Mouse (Mus musculus) liver, embryonic 16.5 days (tissue): ENCODE measurements at regions not wholly inside any gene's neighbourhood (a gene's known extent, or its start where the extent isn't known, plus 50 kb on each side); places are given as distances from the start of the nearest gene placed in this dataset.

Source experiments
- ATAC-seq: fragments of 200-750 bp; cut with Nextera tagmentation; 2 replicates; pipeline ENCODE4 v1.8.0; 2017; ENCODE audit warnings: low read depth, mild to moderate bottlenecking, moderate number of reproducible peaks, moderate library complexity
- H3K27ac ChIP-seq: fragments of 300-500 bp; sonication (generic); 2 replicates; pipeline ENCODE4 v1.5.1; 2014; ENCODE audit warnings: mild to moderate bottlenecking, low read length
- H3K27me3 ChIP-seq: fragments of 300-500 bp; sonication (generic); 2 replicates; pipeline ENCODE4 v1.6.1; 2014; ENCODE audit warnings: low read depth, low read length, mixed read lengths; ENCODE audit not compliant: control insufficient read depth, insufficient read depth
- H3K36me3 ChIP-seq: fragments of 300-500 bp; sonication (generic); 2 replicates; pipeline ENCODE4 v1.6.1; 2014; ENCODE audit warnings: mild to moderate bottlenecking; ENCODE audit not compliant: control insufficient read depth, insufficient read depth
- H3K4me1 ChIP-seq: fragments of 300-500 bp; sonication (generic); 2 replicates; pipeline ENCODE4 v1.6.1; 2014; ENCODE audit warnings: low read depth, low read length, mixed read lengths; ENCODE audit not compliant: control insufficient read depth
- H3K4me2 ChIP-seq: fragments of 300-500 bp; sonication (generic); 2 replicates; pipeline ENCODE4 v1.6.1; 2014; ENCODE audit warnings: low read depth, low read length, mixed read lengths
- H3K4me3 ChIP-seq: fragments of 300-500 bp; sonication (generic); 2 replicates; pipeline ENCODE4 v1.5.1; 2014; ENCODE audit warnings: low read depth, mild to moderate bottlenecking, low read length
- H3K9ac ChIP-seq: fragments of 300-500 bp; sonication (generic); 2 replicates; pipeline ENCODE4 v1.6.1; 2014; ENCODE audit warnings: low read depth, low read length
- H3K9me3 ChIP-seq: fragments of 300-500 bp; sonication (generic); replicated peaks from 2 replicates; pipeline ENCODE4 v1.6.1; 2016; ENCODE audit warnings: low read length; ENCODE audit not compliant: control insufficient read depth
- WGBS: fragments of 180-500 bp; shearing (Covaris S2); extraction: QIAGEN DNeasy Blood & Tissue Kit; methylation state at CpG from one replicate; pipeline ENCODE4 v1.1.7; 2014; ENCODE audit not compliant: insufficient replicate concordance; 5-methylcytosine and 5-hydroxymethylcytosine counted together

DNA sequence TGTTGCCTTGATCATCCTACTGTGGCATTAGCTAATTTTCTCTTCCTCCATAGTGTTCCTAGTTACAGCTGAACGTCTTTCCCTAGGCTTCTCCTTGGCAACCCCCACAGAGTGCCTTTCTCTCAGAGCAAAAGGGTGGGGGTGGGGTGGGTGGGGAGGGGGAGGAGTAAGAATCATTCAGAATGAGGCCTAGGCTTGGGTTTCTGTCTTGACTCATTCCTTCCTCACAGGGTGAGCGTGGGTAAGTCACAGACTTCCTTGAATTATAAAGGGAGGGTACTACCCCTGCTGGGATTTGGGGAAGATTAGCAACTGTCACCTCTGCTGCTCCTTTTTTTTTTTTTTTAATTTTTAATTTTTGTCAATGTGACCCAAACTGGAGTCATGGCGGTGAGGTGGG is 114.5 kb downstream of the Dhx35 start:
- Histone ChIP-seq H3K27ac (no peak overlapping the region), H3K36me3 (no peaks in the 10 kb centered on the region), H3K4me3 (no peak overlapping the region), H3K4me2 (no peak overlapping the region), H3K27me3 (no peaks in the 10 kb centered on the region), H3K9ac (no peak overlapping the region), H3K9me3 (no peaks in the 10 kb centered on the region), H3K4me1 (no peaks in the 10 kb centered on the region)
- 55% methylated on average over 3 of the region's 3 CpGs for WGBS
- no peak for ATAC-seq

DNA sequence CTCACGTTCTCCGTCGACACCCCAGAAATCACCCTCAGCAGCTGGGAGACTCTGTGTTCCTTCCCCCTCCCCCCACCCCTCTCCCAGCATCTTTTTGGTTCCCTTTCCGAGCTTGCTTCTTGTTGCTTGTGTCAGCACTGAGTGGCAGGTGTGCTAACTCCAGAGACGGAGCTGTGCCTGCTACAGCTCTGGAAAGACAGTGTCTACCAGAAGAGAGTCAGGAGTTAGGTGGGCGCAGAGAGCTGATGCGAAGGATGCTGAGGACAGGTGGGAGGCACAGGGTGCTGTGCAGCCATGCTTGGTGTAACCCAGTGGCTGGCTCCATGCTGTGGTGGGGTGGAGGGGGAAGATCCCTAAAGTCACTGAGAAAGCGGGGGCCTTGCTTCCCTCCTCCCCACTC is 115.7 kb downstream of the Dhx35 start:
- WGBS = 49% methylated on average over 8 of the region's 8 CpGs
- Histone ChIP-seq H3K4me1 (no peaks in the 10 kb centered on the region), H3K9ac (no peak overlapping the region), H3K36me3 (no peaks in the 10 kb centered on the region), H3K4me2 (no peak overlapping the region), H3K4me3 (no peak overlapping the region), H3K27me3 (no peaks in the 10 kb centered on the region), H3K9me3 (no peaks in the 10 kb centered on the region), H3K27ac (no peak overlapping the region)
- no peak for ATAC-seq

DNA sequence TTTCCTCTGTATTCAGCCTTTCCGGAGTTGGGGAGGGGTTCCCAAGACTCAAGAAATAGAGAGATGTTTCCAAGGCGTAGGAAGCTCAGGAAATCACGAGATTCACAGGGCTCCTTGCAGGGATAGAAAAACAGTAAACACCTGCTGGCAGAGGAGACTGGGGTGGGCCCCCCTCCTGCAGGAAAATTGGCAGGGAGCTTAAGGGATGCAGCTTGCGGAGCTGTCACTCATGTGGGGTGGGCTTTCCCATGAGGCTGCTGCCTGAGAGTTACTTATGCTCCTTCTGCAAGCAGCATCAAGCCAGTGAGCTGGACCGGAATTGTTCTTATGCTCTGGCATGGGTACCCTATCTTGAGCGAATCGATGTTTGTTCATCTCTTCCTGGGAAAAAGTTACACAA is 116.6 kb downstream of the Dhx35 start:
- no peak overlapping the region for H3K4me3 ChIP-seq
- ATAC-seq = no peak
- no peaks in the 10 kb centered on the region for H3K4me1 ChIP-seq
- no peak overlapping the region for H3K9ac ChIP-seq
- H3K27me3 ChIP-seq = no peaks in the 10 kb centered on the region
- H3K9me3 ChIP-seq = no peaks in the 10 kb centered on the region
- H3K4me2 ChIP-seq = no peak overlapping the region
- H3K36me3 ChIP-seq = no peaks in the 10 kb centered on the region
- 35% methylated on average over 7 of the region's 7 CpGs for WGBS
- no peak overlapping the region for H3K27ac ChIP-seq

DNA sequence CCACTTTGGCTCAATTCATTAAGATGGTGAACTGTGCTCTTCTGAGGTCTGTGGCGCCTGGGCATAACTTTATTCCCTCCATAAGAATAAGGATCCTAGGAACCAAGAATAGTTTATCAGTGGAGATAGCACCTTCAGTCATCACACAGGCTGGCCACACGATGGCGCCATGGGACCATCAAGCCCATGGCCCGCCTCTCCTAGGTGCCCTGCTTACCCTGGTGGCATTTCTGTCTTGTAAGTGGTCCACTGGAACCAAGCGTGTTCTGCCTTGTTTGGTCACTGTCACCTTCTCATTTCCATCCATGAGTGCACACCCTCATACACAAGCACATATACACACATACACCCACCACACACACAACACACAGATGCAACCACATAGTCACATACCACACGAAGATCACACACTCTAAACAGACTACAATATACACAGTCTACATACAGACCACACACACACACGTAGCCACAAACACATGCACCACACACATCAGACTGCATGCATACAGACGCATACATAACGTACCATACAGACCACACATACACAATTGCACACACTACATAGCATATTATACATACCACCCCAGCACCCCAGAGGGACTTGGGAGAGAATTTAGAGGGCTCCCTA is 118.1 kb downstream of the Dhx35 start:
- Histone ChIP-seq H3K4me3 (no peak overlapping the region), H3K9ac (no peak overlapping the region), H3K36me3 (no peaks in the 10 kb centered on the region), H3K9me3 (no peaks in the 10 kb centered on the region), H3K4me1 (no peaks in the 10 kb centered on the region), H3K27ac (no peak overlapping the region), H3K4me2 (no peak overlapping the region), H3K27me3 (no peaks in the 10 kb centered on the region)
- 31% methylated on average over 9 of the region's 9 CpGs for WGBS
- ATAC-seq = no peak

DNA sequence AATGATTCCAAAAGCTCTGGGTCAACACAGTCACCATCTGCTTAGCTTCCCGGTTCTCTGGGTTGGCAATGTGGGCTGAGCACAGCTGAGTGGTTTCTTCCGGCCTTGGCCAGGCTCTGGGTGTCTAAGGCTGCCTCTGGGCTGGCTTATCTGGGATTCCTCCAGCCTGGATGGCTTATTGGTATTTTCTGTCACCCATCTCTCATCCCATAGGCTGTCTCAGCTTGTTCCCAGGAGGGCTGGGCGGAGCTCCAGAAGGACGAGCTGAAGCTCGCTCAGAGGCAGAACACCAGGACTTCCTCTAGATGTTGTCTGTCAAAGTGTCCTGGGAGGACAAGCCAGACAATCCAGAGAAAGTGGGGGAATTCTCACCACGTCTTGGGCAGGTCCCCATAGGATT is 122.8 kb downstream of the Dhx35 start:
- no peaks in the 10 kb centered on the region for H3K4me1 ChIP-seq
- no peaks in the 10 kb centered on the region for H3K36me3 ChIP-seq
- no peaks in the 10 kb centered on the region for H3K27me3 ChIP-seq
- H3K9ac ChIP-seq = no peak overlapping the region
- no peak for ATAC-seq
- H3K9me3 ChIP-seq = no peaks in the 10 kb centered on the region
- H3K4me2 ChIP-seq = no peak overlapping the region
- no peak overlapping the region for H3K4me3 ChIP-seq
- 49% methylated on average over 6 of the region's 6 CpGs for WGBS
- no peak overlapping the region for H3K27ac ChIP-seq

DNA sequence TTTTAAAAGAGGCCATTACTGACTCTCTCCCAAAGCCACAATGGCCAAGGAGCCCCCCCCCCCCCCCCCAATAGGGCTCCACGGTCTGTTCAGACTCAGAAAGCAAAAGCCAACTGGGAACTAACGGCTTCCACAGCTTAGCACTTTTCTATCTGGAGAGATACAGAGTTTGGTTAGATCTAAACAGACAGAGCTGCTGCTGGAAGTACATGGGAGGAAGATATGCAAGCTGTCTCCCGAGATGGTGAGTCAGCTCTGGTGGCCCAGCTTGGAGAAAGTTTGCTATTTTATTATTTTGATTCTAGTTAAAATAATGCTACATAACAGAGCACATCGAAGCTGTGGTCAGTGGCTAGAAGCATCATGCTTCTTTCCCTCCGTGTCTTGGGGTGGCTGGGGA is 123.7 kb downstream of the Dhx35 start:
- Histone ChIP-seq H3K4me2 (no peak overlapping the region), H3K36me3 (no peaks in the 10 kb centered on the region), H3K4me1 (no peaks in the 10 kb centered on the region), H3K9ac (no peak overlapping the region), H3K27ac (no peak overlapping the region), H3K27me3 (no peaks in the 10 kb centered on the region), H3K4me3 (no peak overlapping the region), H3K9me3 (no peaks in the 10 kb centered on the region)
- 46% methylated on average over 5 of the region's 5 CpGs for WGBS
- no peak for ATAC-seq

DNA sequence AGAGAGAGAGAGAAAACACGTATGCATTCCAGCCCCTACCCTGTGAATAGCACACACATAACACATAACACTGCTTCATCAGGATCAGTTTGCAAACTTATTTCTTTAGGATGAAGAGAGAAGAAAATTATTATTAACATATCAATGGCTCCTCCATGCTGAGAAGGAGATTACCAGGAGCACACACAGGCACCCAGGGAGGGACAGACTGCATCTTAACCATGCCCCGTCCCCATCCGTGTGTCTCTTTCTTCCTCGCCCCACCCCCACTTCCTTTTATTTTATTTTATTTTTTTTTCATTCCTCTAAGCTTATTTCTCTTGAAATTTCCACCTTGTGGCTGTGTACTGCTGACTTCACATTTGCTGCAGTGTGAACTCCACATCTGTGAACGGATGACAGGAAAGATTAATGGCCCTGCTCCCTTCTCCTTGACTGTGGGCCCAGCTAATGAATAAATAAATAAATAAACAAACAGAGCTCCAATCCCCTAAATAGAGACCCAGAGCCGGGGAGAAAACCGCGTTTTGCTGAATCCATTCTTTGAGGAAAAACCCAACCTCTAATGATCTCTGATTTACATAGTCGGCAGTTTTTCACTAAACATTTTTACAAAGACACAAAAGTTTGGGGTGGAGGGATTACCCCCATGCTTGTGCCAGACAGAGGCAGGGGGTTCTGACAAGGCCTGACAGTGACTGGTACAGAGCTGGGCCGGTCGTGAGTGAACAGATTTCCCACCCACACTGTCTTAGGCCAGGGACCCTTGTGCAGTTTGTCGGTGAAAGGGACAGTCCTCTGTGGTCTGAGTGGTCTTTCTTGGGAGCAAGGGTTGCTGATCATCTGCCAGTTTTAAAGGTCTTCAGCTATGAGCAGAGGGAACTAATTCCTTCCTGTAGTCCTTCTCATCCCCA is 127.0 kb downstream of the Dhx35 start:
- no peak for ATAC-seq
- no peak overlapping the region for H3K4me3 ChIP-seq
- H3K27me3 ChIP-seq = no peaks in the 10 kb centered on the region
- no peaks in the 10 kb centered on the region for H3K36me3 ChIP-seq
- no peak overlapping the region for H3K27ac ChIP-seq
- H3K4me1 ChIP-seq = no peaks in the 10 kb centered on the region
- H3K9ac ChIP-seq = no peak overlapping the region
- H3K4me2 ChIP-seq = no peak overlapping the region
- no peaks in the 10 kb centered on the region for H3K9me3 ChIP-seq
- 59% methylated on average over 12 of the region's 12 CpGs for WGBS

DNA sequence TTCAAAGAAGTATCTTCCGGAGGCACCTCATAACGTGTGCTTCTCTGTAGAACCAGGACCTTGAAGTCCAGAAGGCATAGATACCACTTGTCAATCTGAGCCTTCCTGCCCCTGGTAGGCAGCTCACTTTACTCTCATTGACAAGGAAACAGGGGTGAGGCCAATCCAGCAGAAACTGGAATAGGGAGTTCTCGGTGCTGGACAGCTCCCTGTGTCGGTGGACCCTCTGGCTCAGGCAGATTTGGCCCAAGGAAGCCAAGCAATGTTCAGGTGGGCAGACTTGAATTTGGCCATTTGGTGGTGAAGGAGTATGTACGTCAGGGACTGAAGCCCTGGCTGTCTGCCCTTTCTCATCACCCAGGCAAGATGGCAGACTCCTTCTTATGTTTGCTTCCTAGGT is 128.2 kb downstream of the Dhx35 start:
- ATAC-seq = no peak
- Histone ChIP-seq H3K9me3 (no peaks in the 10 kb centered on the region), H3K27ac (no peak overlapping the region), H3K36me3 (no peaks in the 10 kb centered on the region), H3K4me3 (no peak overlapping the region), H3K4me1 (no peaks in the 10 kb centered on the region), H3K9ac (no peak overlapping the region), H3K27me3 (no peaks in the 10 kb centered on the region), H3K4me2 (no peak overlapping the region)
- 39% methylated on average over 5 of the region's 5 CpGs for WGBS

DNA sequence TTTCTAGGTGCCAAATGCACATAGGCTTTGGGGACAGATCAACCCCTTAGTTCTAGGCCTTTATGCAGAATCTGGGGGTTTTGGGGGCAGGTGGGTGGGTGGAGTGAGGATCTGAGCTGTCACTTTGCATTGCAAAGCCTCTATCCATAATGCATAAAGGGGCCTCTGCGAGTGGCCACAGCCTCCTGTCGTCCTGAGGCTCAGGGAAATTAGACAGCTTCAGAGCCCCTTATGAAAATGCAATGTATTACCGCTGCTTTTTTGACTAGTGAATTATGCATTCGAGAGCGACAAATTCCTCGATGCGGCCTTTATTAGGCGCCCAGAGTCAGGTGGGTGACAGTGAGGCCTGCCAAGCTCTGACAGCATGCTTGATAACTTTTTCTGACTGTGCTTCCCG is 134.9 kb downstream of the Dhx35 start:
- no peak overlapping the region for H3K4me3 ChIP-seq
- no peaks in the 10 kb centered on the region for H3K4me1 ChIP-seq
- no peaks in the 10 kb centered on the region for H3K9me3 ChIP-seq
- no peaks in the 10 kb centered on the region for H3K36me3 ChIP-seq
- no peak overlapping the region for H3K27ac ChIP-seq
- no peak overlapping the region for H3K9ac ChIP-seq
- no peaks in the 10 kb centered on the region for H3K27me3 ChIP-seq
- no peak for ATAC-seq
- 65% methylated on average over 9 of the region's 9 CpGs for WGBS
- no peak overlapping the region for H3K4me2 ChIP-seq
